Mouse (Mus musculus) liver, postnatal 0 days (tissue): ENCODE results near the gene Rap1a.

Source experiments
- CTCF ChIP-seq: sonication (generic); IDR thresholded peaks from 2 replicates; pipeline ENCODE4 v1.5.1; 2016; ENCODE audit warnings: antibody characterized with exemption, low read depth
- EP300 ChIP-seq: IDR thresholded peaks from 2 replicates; pipeline ENCODE4 v1.6.1; 2016; ENCODE audit warnings: antibody characterized with exemption, low read depth, mild to moderate bottlenecking

GRCm38 (mm10) chr3:105695476-105696386 lies 105.4 kb downstream of the Rap1a start:
- TF ChIP-seq CTCF (no peak), EP300 (no peak)
